Mouse (Mus musculus) forebrain, postnatal 0 days (tissue): ENCODE results near the gene Phospho1. TPM values are rescaled to one million over a fixed set of nuclear protein-coding genes. Genes with fewer than 3 reads are reported as not detected.

Experiments
- ATAC-seq: fragments of 200-750 bp; cut with Nextera tagmentation; 2 replicates; pipeline ENCODE4 v1.8.0; 2017; ENCODE audit warnings: mild to moderate bottlenecking, moderate library complexity
- DNase-seq: peaks from one replicate; pipeline ENCODE4 v3.0.0-alpha.2; 2015
- H3K27ac ChIP-seq: fragments of 300-500 bp; sonication (generic); 2 replicates; pipeline ENCODE4 v1.5.1; 2014; ENCODE audit warnings: low read depth, mild to moderate bottlenecking, antibody characterized with exemption, low read length, moderate library complexity, mixed read lengths
- H3K27me3 ChIP-seq: fragments of 300-500 bp; sonication (generic); 2 replicates; pipeline ENCODE4 v1.6.1; 2014; ENCODE audit warnings: mild to moderate bottlenecking, low read length, mixed read lengths; ENCODE audit not compliant: insufficient read depth
- H3K36me3 ChIP-seq: fragments of 300-500 bp; sonication (generic); 2 replicates; pipeline ENCODE4 v1.6.1; 2014; ENCODE audit warnings: mild to moderate bottlenecking, moderate library complexity; ENCODE audit not compliant: insufficient read depth
- H3K4me1 ChIP-seq: fragments of 300-500 bp; sonication (generic); 2 replicates; pipeline ENCODE4 v1.6.1; 2014; ENCODE audit warnings: antibody characterized with exemption; ENCODE audit not compliant: insufficient read depth
- H3K4me2 ChIP-seq: fragments of 300-500 bp; sonication (generic); 2 replicates; pipeline ENCODE4 v1.6.1; 2014; ENCODE audit warnings: low read depth, mild to moderate bottlenecking, moderate library complexity
- H3K4me3 ChIP-seq: fragments of 300-500 bp; sonication (generic); 2 replicates; pipeline ENCODE4 v1.5.1; 2014; ENCODE audit warnings: low read depth, low read length, mixed read lengths
- H3K9ac ChIP-seq: fragments of 300-500 bp; sonication (generic); 2 replicates; pipeline ENCODE4 v1.6.1; 2014; ENCODE audit warnings: mild to moderate bottlenecking
- H3K9me3 ChIP-seq: fragments of 300-500 bp; sonication (generic); 2 replicates; pipeline ENCODE4 v1.6.1; 2016; ENCODE audit warnings: low read length
- CTCF ChIP-seq: sonication (generic); IDR thresholded peaks from 2 replicates; pipeline ENCODE4 v1.5.1; 2016; ENCODE audit warnings: antibody characterized with exemption, control low read depth, low read depth
- WGBS: fragments of 180-500 bp; shearing (Covaris S2); extraction: QIAGEN DNeasy Blood & Tissue Kit; methylation state at CpG from one replicate; pipeline ENCODE4 v1.1.7; 2014; 5-methylcytosine and 5-hydroxymethylcytosine counted together
- polyA plus RNA-seq: library from polyadenylated mRNA; unstranded; fragments of >200 nt; fragmentation: Nextera tagmentation; extraction: Ambion mirVana; gene quantifications from 2 replicates; pipeline ENCODE4 v1.2.1, GENCODE M21; 2015
- total RNA-seq: library from RNA; depleted of rRNA; stranded (reverse); fragments of >200 nt; gene quantifications from 2 replicates; pipeline ENCODE4 v1.2.3, GENCODE M21; 2014

The Phospho1 gene
- total and polyA plus RNA-seq, 2 experiments from 2014 or later = 0.90 TPM; not detected in 1

DNA sequence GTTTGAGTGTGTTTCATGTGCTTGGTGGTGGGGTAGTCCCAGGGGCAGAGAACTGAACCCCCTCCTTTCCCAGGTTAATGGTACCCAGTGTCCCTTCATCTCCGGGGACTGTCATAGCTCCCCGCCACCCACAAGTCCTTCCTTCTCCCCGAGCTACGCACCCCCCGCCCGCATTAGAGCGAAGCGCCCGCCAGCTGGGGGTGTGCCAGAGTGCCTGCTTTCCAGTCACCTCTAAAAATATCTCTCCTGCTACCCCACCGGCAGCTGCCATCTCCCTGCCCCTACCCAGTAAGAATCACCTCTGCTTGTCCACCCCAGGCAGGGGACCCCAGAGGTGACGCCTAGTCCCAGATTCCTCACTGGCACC, 561 bp downstream of the Phospho1 start:
- H3K4me3 ChIP-seq = peak overlapping the region; percentile 74
- peak overlapping the region; percentile 99 for H3K4me2 ChIP-seq
- WGBS = 6% methylated on average over 11 of the region's 11 CpGs
- peak; percentile 14; the same call in 1 of the 2 replicates for ATAC-seq
- H3K27me3 ChIP-seq = peaks cover 45% of the 10 kb centered on the region
- no peaks in the 10 kb centered on the region for H3K9me3 ChIP-seq
- TF ChIP-seq CTCF = no peak
- 0 out of 2 replicates have a peak, but pooled peaks cover 6% of the 10 kb centered on the region for H3K4me1 ChIP-seq
- H3K9ac ChIP-seq = peak overlapping the region; percentile 54
- no peak overlapping the region for H3K27ac ChIP-seq
- no peak for DNase-seq
- H3K36me3 ChIP-seq = no peaks in the 10 kb centered on the region

DNA sequence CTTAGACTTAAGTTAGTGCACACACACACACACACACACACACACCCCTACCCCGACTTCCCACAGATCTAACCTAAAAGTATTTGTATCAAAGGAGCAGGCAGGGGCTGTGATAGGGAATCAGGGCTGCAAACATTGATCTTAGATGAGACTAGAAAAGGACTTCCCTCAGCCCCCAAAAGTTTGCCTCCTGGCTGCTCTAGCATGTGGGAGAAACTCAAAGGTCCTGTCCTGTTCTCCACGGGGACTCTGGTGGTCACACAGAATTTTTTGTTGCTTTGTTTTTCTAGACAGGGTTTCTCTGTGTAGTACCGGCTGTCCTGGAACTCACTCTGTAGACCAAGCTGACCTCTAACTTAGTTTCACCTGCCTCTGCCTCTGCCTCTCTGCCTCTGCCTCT, 1.3 kb downstream of the Phospho1 start:
- no peak for DNase-seq
- Histone ChIP-seq H3K9me3 (no peaks in the 10 kb centered on the region), H3K4me3 (no peak overlapping the region), H3K4me1 (0 out of 2 replicates have a peak, but pooled peaks cover 9% of the 10 kb centered on the region), H3K27me3 (peaks cover 53% of the 10 kb centered on the region), H3K4me2 (no peak overlapping the region), H3K27ac (no peak overlapping the region), H3K9ac (no peak overlapping the region), H3K36me3 (no peaks in the 10 kb centered on the region)
- no peak for TF ChIP-seq CTCF
- no peak for ATAC-seq
- 34% methylated on average over 3 of the region's 3 CpGs for WGBS

GRCm38 (mm10) chr11:95826317-95827167, 2.2 kb downstream of the Phospho1 start:
- Histone ChIP-seq H3K36me3 (no peaks in the 10 kb centered on the region), H3K4me3 (no peak overlapping the region), H3K4me2 (no peak overlapping the region), H3K4me1 (0 out of 2 replicates have a peak, but pooled peaks cover 14% of the 10 kb centered on the region), H3K9ac (no peak overlapping the region), H3K27ac (no peak overlapping the region), H3K9me3 (no peaks in the 10 kb centered on the region), H3K27me3 (peaks cover 62% of the 10 kb centered on the region)
- WGBS = 64% methylated on average over 6 of the region's 6 CpGs
- no peak for ATAC-seq
- TF ChIP-seq CTCF = no peak
- DNase-seq = no peak

GRCm38 (mm10) chr11:95827168-95827447, 2.8 kb downstream of the Phospho1 start:
- no peak for TF ChIP-seq CTCF
- no peak for ATAC-seq
- no peaks in the 10 kb centered on the region for H3K9me3 ChIP-seq
- H3K9ac ChIP-seq = no peak overlapping the region
- H3K36me3 ChIP-seq = no peaks in the 10 kb centered on the region
- peaks cover 67% of the 10 kb centered on the region for H3K27me3 ChIP-seq
- H3K4me3 ChIP-seq = no peak overlapping the region
- H3K4me2 ChIP-seq = no peak overlapping the region
- H3K27ac ChIP-seq = no peak overlapping the region
- 0 out of 2 replicates have a peak, but pooled peaks cover 14% of the 10 kb centered on the region for H3K4me1 ChIP-seq
- no peak for DNase-seq
- 44% methylated on average over 3 of the region's 3 CpGs for WGBS

- DNase-seq (peak; percentile 85), ATAC-seq (no peak)
- no peak overlapping the region for H3K4me3 ChIP-seq
- 14% methylated on average over 3 of the region's 3 CpGs for WGBS
- H3K9me3 ChIP-seq = no peaks in the 10 kb centered on the region
- peak; percentile 83 for TF ChIP-seq CTCF
- no peak overlapping the region for H3K4me2 ChIP-seq
- no peak overlapping the region for H3K9ac ChIP-seq
- no peaks in the 10 kb centered on the region for H3K36me3 ChIP-seq
- 0 out of 2 replicates have a peak, but pooled peaks cover 14% of the 10 kb centered on the region for H3K4me1 ChIP-seq
- H3K27me3 ChIP-seq = peaks cover 71% of the 10 kb centered on the region
- no peak overlapping the region for H3K27ac ChIP-seq
These were observed 3.3 kb downstream of the Phospho1 start for GRCm38 (mm10) chr11:95827464-95828085.

DNA sequence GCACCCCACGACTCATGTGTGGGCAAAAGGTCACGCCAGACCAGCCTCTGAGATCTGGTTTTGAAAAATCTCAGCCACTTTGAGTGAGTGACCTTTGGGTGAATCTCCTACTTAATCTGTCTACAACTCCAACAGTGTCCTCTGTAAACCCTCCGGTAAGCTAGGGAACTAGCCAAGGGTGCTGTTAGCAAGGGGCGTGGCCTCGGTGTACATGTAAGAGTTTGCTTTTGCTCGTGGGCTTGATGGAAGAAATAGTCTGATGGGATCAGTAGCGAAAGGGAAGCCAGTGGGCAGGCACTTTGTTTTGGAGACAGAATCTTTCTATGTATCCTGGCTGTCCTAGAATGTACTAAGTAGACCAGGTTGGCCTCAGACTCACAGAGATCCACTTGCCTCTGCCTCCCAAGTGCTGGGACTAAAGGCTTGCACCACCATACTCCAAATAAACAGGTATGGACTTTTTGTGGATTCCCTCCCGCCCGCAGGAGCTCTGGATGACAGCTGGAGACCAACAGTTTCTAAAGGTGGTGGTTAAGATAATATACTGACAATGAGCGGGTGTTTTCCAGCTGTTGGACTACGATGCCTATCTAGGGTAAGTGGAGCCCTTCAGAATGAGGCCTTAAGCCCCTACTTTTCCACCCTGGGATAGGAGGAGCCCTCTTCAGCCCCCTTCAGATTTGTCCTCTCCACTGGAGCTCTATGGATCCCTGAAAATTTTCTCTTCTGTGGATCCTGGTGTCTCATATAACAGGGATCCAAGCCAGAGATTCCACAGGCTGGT, 4.1 kb downstream of the Phospho1 start:
- H3K9me3 ChIP-seq = no peaks in the 10 kb centered on the region
- ATAC-seq (no peak), DNase-seq (no peak)
- no peaks in the 10 kb centered on the region for H3K36me3 ChIP-seq
- no peak overlapping the region for H3K4me3 ChIP-seq
- H3K27ac ChIP-seq = no peak overlapping the region
- 0 out of 2 replicates have a peak, but pooled peaks cover 14% of the 10 kb centered on the region for H3K4me1 ChIP-seq
- TF ChIP-seq CTCF = no peak
- H3K4me2 ChIP-seq = no peak overlapping the region
- 78% methylated on average over 11 of the region's 11 CpGs for WGBS
- peaks cover 78% of the 10 kb centered on the region for H3K27me3 ChIP-seq
- H3K9ac ChIP-seq = no peak overlapping the region
